Mouse (Mus musculus): ENCODE data around the gene Eed.

GRCm38 (mm10) chr7:89983441-89983840 lies 2.7 kb upstream of the Eed start:
- no peak for TF ChIP-seq CTCF (IDR thresholded peaks at IDR 0.05)
- no peak for TF ChIP-seq EP300 (IDR thresholded peaks at IDR 0.05)
